Mouse (Mus musculus) layer of hippocampus, adult 2 months (tissue): Measurements from ENCODE around the gene Litaf. TPM values are rescaled to one million over a fixed set of nuclear protein-coding genes. Genes with fewer than 3 reads are reported as not detected.

Experiments used
- DNase-seq, 2 experiments: peaks; one replicate each; pipeline ENCODE4 v3.0.0; 2022; ENCODE audit warnings: low spot score in 2 of 2
- H3K27ac ChIP-seq: fragments of 200-600 bp; 2 replicates; pipeline ENCODE4 v1.8.1; 2022
- H3K4me3 ChIP-seq: fragments of 200-600 bp; 2 replicates; pipeline ENCODE4 v1.8.1; 2022; ENCODE audit warnings: mild to moderate bottlenecking
- CTCF ChIP-seq: fragments of 200-600 bp; conservative IDR thresholded peaks from 2 replicates; pipeline ENCODE4 v1.8.1; 2022; ENCODE audit warnings: antibody characterized with exemption, mild to moderate bottlenecking, moderate library complexity
- total RNA-seq, 2 experiments: library from RNA; stranded (reverse); gene quantifications; 2 replicates each; pipeline ENCODE4 v1.2.3; 2021

The Litaf gene
- total RNA-seq, 2 experiments from 2014 or later: 14.1 to 14.5 TPM

DNA sequence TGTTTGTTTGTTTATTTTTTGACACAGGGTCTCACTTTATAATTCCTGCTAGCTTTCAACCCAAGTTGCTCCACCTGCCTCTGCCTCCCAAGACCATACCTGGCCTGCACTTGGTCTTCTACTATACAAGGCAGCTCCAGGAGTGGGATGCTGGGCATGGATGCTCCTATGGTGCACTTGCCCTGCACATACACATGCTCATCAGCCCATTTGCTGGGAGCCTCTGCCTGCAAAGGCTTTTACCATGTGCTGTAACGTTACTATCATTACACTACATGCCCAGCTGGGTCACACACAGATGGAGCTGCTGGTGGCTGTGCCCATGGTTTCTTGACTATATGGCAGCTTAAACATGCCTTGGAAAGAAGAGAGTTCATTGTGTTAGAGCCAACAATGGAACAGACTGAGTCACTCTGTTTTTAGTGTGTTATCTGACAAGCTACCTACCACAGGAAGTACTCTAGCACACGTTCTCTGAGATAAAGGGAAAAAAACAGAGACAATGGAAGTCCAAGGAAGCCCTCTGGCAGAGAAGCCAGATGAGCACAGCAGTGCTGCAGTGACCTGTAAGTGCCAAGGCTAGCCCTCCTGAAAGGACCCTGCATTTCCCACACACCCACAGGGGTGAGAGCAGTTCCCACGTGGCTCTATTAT, 12.4 kb upstream of the Litaf start:
- Histone ChIP-seq H3K27ac (0 out of 2 replicates have a peak overlapping the region, but pooled peaks have one; percentile 28), H3K4me3 (no peak overlapping the region)
- no peak for TF ChIP-seq CTCF
- no peak for DNase-seq

DNA sequence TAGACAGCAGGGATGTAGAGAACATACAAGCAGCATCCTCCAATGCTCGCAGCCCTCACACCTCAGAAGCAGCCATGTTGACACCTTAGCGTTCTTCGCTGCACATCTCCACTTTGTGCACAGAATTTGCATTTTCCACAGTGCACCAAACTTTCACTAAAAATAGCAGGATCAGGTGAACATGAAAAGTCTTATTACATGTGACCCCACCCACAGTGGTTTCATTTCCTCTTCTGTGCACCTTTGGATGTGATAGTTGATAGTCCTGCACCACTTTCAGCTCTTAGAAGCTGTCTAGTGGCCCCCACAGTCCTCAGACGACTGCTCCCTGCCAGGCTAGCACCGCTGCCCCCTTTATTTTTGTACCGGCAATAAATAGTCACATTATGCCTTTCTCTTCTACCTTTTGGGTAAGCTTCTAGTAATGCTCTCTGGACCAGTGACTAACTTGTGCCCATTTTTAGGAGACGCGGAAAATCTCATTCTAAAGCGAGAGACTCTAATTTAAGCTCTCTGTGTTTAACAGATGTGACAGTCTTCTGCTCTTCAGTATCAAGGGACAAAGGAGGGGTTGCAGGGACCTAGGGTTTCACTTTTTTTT, 11.7 kb upstream of the Litaf start:
- no peak for DNase-seq
- TF ChIP-seq CTCF: no peak
- Histone ChIP-seq H3K4me3 (no peak overlapping the region), H3K27ac (no peak overlapping the region)

DNA sequence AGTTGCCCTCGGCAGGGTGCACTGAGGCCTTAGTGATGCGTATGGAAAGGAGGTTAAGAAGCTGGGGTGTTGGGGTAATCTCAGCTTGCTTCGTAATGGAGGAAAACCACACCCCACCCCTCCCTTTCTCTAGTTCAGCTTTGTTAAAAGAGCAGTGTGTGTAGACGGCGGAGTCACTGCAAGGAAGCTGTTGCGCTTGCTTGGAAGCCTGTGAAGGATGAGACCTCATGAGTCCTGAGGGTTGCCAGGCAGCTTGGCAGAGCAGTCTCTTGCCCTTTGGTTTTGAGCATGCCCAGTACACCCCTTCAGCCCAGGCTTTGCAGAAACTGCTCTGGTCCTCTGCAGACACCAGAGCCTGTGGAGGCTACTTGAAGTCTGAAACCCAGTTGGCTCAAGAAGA, 7.1 kb upstream of the Litaf start:
- DNase-seq: no peak
- peak overlapping the region; percentile 64 for H3K27ac ChIP-seq
- H3K4me3 ChIP-seq: no peak overlapping the region
- no peak for TF ChIP-seq CTCF

DNA sequence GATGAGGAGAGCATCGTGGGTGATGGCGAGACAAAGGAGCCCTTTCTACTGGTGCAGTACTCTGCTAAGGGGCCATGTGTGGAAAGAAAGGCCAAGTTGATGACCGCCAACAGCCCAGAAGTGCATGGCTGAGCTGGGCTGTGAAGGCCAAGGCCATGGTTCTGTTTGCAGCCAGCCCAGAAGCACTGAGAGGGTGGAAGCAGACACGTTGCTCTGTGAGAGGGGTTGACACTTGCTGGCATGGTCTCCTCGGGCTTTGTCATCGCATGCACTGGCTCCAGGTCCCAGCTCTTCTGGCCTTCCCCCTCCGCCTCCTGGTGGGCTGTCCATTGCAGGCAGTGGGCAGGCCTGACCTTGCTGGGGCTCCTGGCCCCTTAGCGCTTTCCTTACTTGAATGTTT, 6.5 kb upstream of the Litaf start:
- TF ChIP-seq CTCF: no peak
- peak overlapping the region; percentile 64 for H3K27ac ChIP-seq
- DNase-seq: no peak

DNA sequence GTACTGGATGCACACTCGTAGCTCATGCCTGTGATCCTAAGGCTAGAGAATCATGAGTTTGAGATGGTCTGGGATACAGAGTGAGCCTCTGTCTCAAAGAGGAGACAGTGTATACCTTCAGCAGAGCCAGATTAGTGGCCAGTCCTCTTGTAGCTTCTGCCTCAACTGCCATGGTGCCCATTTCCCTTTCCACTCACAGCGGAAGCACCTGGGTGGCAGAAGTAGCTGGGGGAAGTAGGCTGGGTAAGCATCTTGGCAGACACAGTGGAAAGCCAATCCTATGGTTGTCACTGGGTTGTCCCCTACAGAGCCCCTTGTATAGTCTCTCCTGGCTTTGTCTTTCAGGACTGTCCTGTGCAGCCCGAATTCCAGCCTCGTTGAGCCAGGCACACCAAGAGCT, 5.9 kb upstream of the Litaf start:
- peak overlapping the region; percentile 64 for H3K27ac ChIP-seq
- no peak for DNase-seq
- no peak for TF ChIP-seq CTCF

More for the DNA sequence above, 6.5 kb upstream of the Litaf start:
- H3K4me3 ChIP-seq: no peak overlapping the region

DNA sequence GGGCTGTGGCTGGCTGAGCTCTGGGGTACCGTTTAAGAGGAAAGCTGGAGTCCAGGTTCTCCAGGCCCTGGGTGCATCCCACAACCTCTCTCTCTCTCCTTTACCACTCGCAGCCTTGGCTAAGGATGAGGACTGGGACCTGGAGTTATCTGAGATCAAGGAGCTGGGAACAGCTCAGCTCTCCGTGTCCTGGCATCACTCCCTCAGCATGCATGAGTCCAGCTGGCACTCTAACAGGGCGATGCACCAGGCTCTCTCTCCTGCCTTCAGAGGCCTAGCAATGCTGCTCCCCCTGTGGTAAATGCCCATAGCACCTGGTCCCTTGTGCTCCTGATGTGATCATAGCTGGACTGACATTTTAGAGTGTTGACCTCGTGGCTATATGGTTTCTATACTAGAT, 5.2 kb upstream of the Litaf start:
- peak overlapping the region; percentile 64 for H3K27ac ChIP-seq
- no peak for DNase-seq
- TF ChIP-seq CTCF: no peak
- no peak overlapping the region for H3K4me3 ChIP-seq

More for the DNA sequence above, 5.9 kb upstream of the Litaf start:
- no peak overlapping the region for H3K4me3 ChIP-seq

DNA sequence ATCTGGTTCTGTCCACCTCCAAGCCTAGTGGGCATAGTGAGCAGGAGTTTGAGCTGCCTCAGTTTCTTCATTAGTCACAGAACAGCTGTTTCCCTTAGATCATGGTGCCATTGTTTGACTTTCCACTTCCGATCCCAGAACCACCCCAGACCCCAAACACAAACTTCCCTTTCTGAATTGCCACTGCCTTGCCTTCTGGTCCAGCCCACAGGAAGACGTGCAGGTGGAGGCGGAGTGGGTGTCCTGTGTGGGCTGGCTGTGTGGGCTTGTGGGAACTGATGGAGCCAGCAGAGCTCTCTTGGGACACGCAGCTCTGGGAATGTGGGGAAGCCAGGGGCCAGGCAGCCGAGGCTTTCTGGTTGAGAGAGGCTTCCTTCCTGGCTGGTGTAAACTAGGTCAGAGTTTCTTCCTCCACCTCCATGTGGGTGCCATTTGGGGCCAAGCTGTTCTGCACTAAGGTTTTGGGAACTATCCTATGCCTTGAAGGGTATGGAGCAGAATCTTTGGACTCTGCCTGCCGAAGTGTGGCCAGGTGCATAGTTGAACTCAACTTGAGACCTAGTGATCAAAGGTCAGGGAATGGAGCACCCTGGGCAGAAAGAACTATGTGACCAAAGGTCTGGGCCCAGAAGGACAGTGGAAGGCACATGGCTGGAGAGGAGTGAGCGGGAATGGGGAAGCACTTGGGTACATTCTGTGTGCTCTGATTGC, 3.9 kb upstream of the Litaf start:
- no peak overlapping the region for H3K4me3 ChIP-seq
- no peak for DNase-seq
- peak overlapping the region; percentile 71 for H3K27ac ChIP-seq
- TF ChIP-seq CTCF: no peak

DNA sequence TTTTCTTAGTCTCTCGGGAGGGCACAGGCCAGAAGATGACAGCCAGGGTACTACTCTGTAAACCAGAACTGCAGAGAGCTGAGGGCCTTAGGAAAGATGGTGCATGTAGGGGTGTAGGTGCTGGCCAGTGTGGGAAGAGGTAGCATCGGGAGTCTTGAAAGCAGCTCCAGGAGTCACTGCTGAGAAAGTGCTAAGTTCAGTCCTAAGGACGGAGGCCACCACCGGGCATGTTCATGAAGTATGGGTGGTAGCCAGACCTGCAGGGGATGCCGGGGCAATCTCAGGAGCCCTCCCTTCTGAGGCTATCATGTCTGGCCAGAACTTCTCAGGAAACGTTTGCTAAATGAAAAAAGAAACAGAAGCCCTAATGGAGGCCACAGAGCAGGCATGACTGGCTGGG, 3.3 kb upstream of the Litaf start:
- no peak for DNase-seq
- TF ChIP-seq CTCF: no peak
- Histone ChIP-seq H3K27ac (peak overlapping the region; percentile 48; the same call in 1 of the 2 replicates), H3K4me3 (no peak overlapping the region)

DNA sequence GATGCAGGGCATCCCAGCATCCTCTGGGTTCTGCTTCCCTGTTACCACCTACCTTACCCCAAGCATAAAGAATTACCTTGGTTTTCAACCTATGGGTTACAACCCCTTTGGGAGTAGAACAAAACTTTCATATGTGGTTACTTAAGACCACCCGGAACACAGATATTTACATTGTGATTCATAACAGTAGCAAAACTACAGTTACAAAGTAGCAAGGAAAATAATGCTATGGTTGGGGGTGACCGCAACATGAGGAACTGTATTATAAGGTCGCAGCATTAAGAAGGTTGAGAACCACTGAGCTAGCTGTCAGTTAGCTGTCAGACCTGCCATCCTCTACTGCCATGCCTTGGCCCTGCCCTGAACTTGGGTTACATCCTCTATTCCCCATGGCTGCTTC, 2.7 kb upstream of the Litaf start:
- Histone ChIP-seq H3K27ac (peak overlapping the region; percentile 48; the same call in 1 of the 2 replicates), H3K4me3 (no peak overlapping the region)
- DNase-seq: no peak
- TF ChIP-seq CTCF: no peak

DNA sequence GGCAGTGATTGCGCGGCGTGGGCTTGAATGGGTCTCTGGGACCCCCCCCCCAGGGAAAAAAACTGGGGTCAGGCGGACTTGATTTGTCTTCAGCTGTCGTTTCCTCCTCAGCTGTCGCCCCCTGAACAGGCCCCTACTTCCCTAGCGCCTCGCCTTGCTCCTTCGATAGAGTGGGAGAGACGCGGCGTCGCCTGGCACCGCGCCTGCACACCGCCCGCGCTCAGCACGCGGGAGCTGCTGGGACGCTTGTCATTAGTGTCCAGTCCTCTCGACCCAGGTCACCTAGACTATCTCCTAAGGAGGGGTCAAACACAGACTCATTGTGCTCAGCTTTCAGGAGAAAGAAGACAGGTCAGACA, 855 bp upstream of the Litaf start:
- H3K27ac ChIP-seq: peak overlapping the region; percentile 98
- H3K4me3 ChIP-seq: peak overlapping the region; percentile 98
- TF ChIP-seq CTCF: no peak
- DNase-seq: peak in 1 of 2 experiments; percentile 60

DNA sequence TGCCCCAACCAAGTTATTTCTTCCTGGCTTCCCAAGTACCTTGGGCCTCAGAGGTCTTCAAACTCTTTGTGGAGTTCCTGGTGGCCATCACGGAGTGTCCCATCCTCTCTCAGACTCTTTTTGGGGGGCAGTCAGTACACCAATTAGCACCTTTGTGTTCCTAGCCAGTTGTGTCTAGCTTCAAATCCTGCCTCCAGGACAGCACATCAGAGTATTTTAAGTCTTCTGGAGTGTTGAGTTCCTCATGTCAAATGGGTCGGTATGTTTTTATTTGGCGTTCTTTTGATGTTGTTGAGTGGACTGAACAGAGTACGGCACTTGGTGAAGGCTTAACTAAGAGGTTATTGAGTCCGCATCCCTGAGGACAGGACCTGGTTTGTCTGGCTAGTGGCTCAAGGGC, 526 bp downstream of the Litaf start:
- TF ChIP-seq CTCF: no peak
- Histone ChIP-seq H3K27ac (peak overlapping the region; percentile 98), H3K4me3 (peak overlapping the region; percentile 98)
- no peak for DNase-seq

DNA sequence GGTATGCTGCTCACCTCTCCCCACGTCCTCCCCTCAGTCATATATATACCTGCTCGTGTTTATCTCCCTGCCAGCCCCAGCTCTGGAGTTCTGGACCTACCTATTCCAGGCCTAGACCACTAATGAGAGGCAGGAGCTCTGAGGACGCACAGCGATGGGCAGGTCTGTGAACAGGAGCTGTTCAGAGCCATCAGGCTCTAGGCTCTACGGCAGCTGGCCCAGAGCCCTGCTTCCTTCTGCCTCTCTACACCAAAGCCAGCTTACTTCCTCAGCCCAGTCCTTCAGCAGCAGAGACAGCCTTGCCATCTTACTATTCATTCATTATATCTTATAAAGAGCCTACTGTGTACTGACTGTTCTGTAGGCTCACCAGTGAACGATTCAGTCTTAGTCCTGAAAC, 1.2 kb downstream of the Litaf start:
- Histone ChIP-seq H3K4me3 (no peak overlapping the region), H3K27ac (no peak overlapping the region)
- no peak for TF ChIP-seq CTCF
- no peak for DNase-seq

DNA sequence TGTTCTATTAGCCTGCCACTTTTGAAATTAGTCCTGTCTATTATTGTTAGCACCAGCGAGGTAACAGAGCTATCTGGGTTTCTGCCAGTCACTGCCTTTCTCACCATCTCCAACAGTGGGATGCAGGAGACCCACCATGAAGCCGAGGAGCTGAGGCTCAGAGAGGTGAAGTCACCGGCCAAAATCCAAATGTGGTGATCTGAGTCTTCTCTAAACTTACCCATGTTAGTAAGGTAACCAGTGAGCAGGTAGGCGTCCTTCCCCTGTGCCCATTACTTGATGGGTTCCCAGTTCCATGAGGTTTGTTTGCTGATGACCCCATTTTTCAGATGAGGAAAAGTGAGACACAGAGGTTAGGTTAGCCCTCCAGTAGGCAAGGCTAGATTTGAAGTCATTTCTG, 1.6 kb downstream of the Litaf start:
- Histone ChIP-seq H3K4me3 (no peak overlapping the region), H3K27ac (no peak overlapping the region; the same call in 1 of the 2 replicates)
- no peak for DNase-seq
- TF ChIP-seq CTCF: no peak
